Mouse (Mus musculus) layer of hippocampus, postnatal 14 days (tissue): ENCODE data around the gene Adgrb2. TPM values are rescaled to one million over a fixed set of nuclear protein-coding genes. Genes with fewer than 3 reads are reported as not detected.

Experiments used
- DNase-seq, 2 experiments: peaks; one replicate each; pipeline ENCODE4 v3.0.0; 2021 to 2022; ENCODE audit warnings: low spot score in 2 of 2, mixed read lengths in 1 of 2
- total RNA-seq, 2 experiments: library from RNA; stranded (reverse); gene quantifications; 2 replicates each; pipeline ENCODE4 v1.2.3; 2021

The Adgrb2 gene
- total RNA-seq, 2 experiments from 2014 or later = 451 to 472 TPM

GRCm38 (mm10) chr4:130063191-130063590, 78.5 kb downstream of the Adgrb2 start:
- no peak for DNase-seq

DNA sequence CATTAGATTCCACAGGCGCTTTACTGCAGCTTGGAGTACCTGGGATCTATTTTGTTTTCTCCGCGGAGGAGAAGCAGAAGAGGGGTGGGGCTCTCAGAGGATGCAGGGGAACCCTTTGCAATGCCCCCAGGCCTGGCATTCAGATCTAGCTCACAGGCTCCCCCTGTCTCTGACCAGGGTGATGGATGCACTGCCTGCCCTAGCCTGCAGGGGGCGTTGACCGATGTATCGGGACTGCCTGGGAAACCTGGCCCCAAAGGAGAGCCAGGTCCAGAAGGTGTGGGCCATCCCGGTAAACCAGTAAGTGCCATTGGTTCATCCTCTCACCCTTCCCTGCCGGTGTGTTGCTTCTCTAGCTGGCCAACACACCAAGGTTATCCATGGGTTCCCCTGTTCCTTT, 82.1 kb downstream of the Adgrb2 start:
- no peak for DNase-seq

DNA sequence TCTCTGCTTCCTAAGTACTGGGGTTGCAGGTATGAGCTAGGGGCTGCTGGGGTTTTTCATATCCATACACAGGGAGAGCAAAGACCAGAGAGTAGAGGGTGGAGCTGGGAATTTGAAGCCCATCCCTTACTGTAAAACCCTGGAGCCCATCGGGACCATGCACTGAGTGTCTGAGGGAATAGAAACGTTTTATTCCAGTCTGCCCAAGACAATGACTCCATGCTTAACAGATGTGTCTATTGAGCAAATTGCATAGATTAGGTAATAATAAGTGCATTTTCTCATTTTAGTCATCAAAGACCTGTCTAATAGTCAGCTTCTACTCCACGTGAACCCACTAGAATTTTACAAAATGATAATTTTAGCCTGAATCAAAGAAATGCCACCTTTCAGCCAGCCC, 85.9 kb downstream of the Adgrb2 start:
- no peak for DNase-seq

DNA sequence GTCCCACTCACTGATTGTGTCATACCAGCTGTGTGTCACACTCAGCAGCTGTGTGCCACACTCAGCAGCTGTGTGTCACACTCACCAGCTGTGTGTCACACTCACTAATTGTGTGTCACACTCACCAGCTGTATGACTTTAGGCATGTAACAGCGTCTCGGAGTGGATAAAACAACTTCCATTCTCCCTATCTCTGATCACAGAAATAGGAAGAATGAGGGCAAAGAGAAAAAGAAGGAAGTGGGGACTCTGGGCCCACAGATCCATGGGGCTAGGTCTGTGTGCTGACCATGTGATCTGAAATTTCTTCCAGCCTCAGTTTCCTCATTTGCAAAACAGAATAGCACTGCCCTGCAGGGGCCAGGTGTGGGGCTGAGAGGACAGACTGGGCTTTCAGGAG, 87.1 kb downstream of the Adgrb2 start:
- DNase-seq = no peak

Other genes starting within 250 kb of the Adgrb2 start
- 10 to 100 TPM; 83.3 to 85.6 TPM for gene Khdrbs1, start 242.6 kb upstream of the Adgrb2 start, total RNA-seq
- 100 to 1,000 TPM; 123 to 132 TPM for gene Ptp4a2, start 173.7 kb upstream of the Adgrb2 start, total RNA-seq
- under 1 TPM; 0.09 to 0.21 TPM for gene Spocd1, start 55.6 kb upstream of the Adgrb2 start, total RNA-seq
- gene Col16a1, start 63.0 kb downstream of the Adgrb2 start, total RNA-seq = 10 to 100 TPM; 11.4 to 16.2 TPM
- gene Pef1, start 117.7 kb downstream of the Adgrb2 start, total RNA-seq = 10 to 100 TPM; 46.5 to 46.6 TPM
- gene Hcrtr1, start 154.5 kb downstream of the Adgrb2 start, total RNA-seq = 10 to 100 TPM; 10.2 to 10.9 TPM
- gene Tinagl1, start 190.3 kb downstream of the Adgrb2 start, total RNA-seq = 1 to 10 TPM; 3.3 to 5.5 TPM
- gene Gm853, start 237.5 kb downstream of the Adgrb2 start, total RNA-seq = under 1 TPM in 1 of 2 experiments, not detected in 1; 0.46 TPM